Mouse (Mus musculus) gastrocnemius, adult 2 months (tissue): ENCODE data around the gene Sptbn4. TPM values are rescaled to one million over a fixed set of nuclear protein-coding genes. Genes with fewer than 3 reads are reported as not detected.

Experiments
- DNase-seq: peaks from one replicate; pipeline ENCODE4 v3.0.0; 2022
- H3K27ac ChIP-seq: fragments of 200-600 bp; 2 replicates; pipeline ENCODE4 v1.8.1; 2022; ENCODE audit warnings: mild to moderate bottlenecking
- H3K4me3 ChIP-seq: fragments of 200-600 bp; 2 replicates; pipeline ENCODE4 v1.8.1; 2022; ENCODE audit warnings: mild to moderate bottlenecking, moderate library complexity
- CTCF ChIP-seq: fragments of 200-600 bp; IDR thresholded peaks from 2 replicates; pipeline ENCODE4 v1.8.1; 2022; ENCODE audit warnings: antibody characterized with exemption, mild to moderate bottlenecking, moderate library complexity
- intact Hi-C: fragments of 180-260 bp; cut with DNase I; formaldehyde crosslinking; loops from one replicate; pipeline ENCODE4 v1.15.1; 2025
- total RNA-seq, 2 experiments: library from RNA; stranded (reverse); gene quantifications; 2 replicates each; pipeline ENCODE4 v1.2.3; 2021

Sptbn4 gene
- total RNA-seq, 2 experiments from 2014 or later = 0.03 TPM; not detected in 1

DNA sequence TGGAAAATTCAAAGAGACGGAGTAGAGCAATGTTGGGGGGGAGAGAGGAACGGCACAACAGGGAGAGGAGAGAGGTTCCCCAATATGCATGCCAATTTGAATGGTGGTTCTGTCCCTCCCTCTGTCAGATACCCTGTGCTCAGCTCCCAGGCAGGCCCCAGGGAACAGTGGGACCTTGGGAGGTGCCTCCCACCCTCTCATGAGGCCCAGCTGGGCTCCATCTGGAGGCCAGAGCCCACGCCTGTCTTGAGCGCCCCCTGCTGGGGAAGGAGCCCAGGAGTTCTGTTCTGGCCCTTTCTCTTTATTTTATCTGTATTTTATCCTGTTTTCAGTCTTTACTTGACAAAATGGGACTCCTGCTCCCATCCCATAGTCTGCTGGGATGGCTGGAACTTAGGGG is 62.8 kb downstream of the Sptbn4 start:
- TF ChIP-seq CTCF = peak; percentile 90
- Histone ChIP-seq H3K27ac (no peak overlapping the region), H3K4me3 (no peak overlapping the region)
- intact Hi-C loops = loop anchor here (1.0 kb wide), 2 partner anchors 48 to 82 kb away; no protein-coding TSS in a partner anchor
- peak; percentile 79 for DNase-seq

- no peak for TF ChIP-seq CTCF
These were observed 63.4 kb downstream of the Sptbn4 start for GRCm38 (mm10) chr7:27384134-27384533.

DNA sequence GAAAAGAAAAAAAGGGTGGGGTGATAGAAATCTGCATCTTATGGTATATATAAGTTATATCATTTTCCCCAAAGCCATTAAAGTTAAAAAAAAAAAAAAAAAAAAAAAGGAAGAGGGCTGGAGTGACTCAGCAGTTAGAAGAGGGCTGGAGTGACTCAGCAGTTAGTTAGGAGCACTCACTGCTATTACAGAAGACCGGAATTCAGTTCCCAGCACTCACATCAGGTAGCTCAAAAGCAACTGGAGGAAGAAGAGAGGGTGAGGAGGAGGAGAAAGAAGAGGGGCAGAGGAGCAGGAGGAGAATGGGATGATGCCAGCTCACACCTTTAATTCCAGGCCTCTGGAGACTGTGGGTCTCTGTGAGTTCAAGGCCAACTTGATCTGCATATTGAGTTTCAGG is 64.3 kb downstream of the Sptbn4 start:
- Histone ChIP-seq H3K4me3 (no peak overlapping the region), H3K27ac (no peak overlapping the region)
- intact Hi-C loops = no loop called here
- DNase-seq = no peak
- no peak for TF ChIP-seq CTCF

More at GRCm38 (mm10) chr7:27384134-27384533, 63.4 kb downstream of the Sptbn4 start:
- Histone ChIP-seq H3K4me3 (no peak overlapping the region), H3K27ac (no peak overlapping the region)
- intact Hi-C loops = loop anchor here (1.0 kb wide), 2 partner anchors 48 to 82 kb away; no protein-coding TSS in a partner anchor
- DNase-seq = no peak

GRCm38 (mm10) chr7:27381560-27381959 is 65.9 kb downstream of the Sptbn4 start:
- H3K27ac ChIP-seq = no peak overlapping the region
- intact Hi-C loops = no loop called here
- DNase-seq = no peak

GRCm38 (mm10) chr7:27381009-27381408 is 66.5 kb downstream of the Sptbn4 start:
- TF ChIP-seq CTCF = no peak
- no peak overlapping the region for H3K27ac ChIP-seq
- no peak overlapping the region for H3K4me3 ChIP-seq
- intact Hi-C loops = no loop called here
- DNase-seq = no peak

More at GRCm38 (mm10) chr7:27381560-27381959, 65.9 kb downstream of the Sptbn4 start:
- TF ChIP-seq CTCF = no peak
- no peak overlapping the region for H3K4me3 ChIP-seq

DNA sequence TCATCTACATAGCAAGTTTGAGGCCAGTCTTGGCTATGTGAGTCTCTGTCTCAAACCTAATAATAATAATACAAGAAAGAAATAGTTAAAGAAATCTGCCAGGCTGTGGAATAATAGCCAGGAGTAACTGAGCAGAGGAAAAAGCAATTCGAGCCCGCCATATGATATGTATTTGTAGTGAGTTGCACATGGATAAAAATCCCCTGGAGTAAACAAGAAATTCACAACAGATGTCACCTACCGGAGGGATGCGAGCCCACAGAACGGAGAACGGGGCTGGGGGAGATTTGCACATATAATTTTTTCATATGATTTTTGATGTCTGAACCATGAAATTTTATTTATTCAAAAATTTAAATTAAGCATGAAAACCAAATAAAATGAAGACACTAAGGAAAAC is 67.7 kb downstream of the Sptbn4 start:
- no peak for DNase-seq
- H3K27ac ChIP-seq = no peak overlapping the region
- no peak for TF ChIP-seq CTCF
- H3K4me3 ChIP-seq = no peak overlapping the region
- intact Hi-C loops = no loop called here

GRCm38 (mm10) chr7:27378431-27378830 is 69.1 kb downstream of the Sptbn4 start:
- intact Hi-C loops = no loop called here

GRCm38 (mm10) chr7:27375274-27375673 is 72.2 kb downstream of the Sptbn4 start:
- TF ChIP-seq CTCF = no peak
- Histone ChIP-seq H3K27ac (no peak overlapping the region), H3K4me3 (no peak overlapping the region)
- intact Hi-C loops = no loop called here
- DNase-seq = no peak

More at GRCm38 (mm10) chr7:27378431-27378830, 69.1 kb downstream of the Sptbn4 start:
- TF ChIP-seq CTCF = peak; percentile 37
- Histone ChIP-seq H3K4me3 (no peak overlapping the region), H3K27ac (no peak overlapping the region)
- no peak for DNase-seq

- Histone ChIP-seq H3K4me3 (peak overlapping the region; percentile 45), H3K27ac (no peak overlapping the region)
- no peak for TF ChIP-seq CTCF
- peak; percentile 29 for DNase-seq
- intact Hi-C loops = no loop called here
These were observed 75.6 kb downstream of the Sptbn4 start for GRCm38 (mm10) chr7:27371715-27372462.

DNA sequence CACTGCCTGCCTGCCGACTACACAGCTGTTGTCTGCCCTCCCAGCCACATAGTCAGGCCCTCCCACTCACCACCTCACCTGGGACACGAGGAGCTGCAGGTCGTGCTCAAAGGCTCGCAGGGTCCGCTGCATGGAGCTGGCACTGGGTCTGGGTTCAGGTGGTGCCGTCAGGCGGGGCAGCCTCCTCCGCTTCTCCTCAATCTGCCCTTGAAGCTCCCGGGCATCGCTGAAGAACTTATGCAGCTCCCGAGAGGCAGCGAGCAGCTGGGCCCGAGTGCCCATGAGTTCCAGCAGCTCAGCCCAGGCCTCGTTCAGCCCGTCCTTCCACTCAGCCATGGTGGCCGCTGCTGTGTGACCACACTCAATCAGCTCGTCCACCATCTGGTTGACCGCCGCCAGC is 78.4 kb downstream of the Sptbn4 start:
- Histone ChIP-seq H3K27ac (no peak overlapping the region), H3K4me3 (no peak overlapping the region)
- TF ChIP-seq CTCF = no peak
- intact Hi-C loops = no loop called here
- no peak for DNase-seq

- no peak for TF ChIP-seq CTCF
- DNase-seq = no peak
- Histone ChIP-seq H3K4me3 (no peak overlapping the region), H3K27ac (no peak overlapping the region)
- intact Hi-C loops = no loop called here
These were observed 79.5 kb downstream of the Sptbn4 start for GRCm38 (mm10) chr7:27367976-27368375.

DNA sequence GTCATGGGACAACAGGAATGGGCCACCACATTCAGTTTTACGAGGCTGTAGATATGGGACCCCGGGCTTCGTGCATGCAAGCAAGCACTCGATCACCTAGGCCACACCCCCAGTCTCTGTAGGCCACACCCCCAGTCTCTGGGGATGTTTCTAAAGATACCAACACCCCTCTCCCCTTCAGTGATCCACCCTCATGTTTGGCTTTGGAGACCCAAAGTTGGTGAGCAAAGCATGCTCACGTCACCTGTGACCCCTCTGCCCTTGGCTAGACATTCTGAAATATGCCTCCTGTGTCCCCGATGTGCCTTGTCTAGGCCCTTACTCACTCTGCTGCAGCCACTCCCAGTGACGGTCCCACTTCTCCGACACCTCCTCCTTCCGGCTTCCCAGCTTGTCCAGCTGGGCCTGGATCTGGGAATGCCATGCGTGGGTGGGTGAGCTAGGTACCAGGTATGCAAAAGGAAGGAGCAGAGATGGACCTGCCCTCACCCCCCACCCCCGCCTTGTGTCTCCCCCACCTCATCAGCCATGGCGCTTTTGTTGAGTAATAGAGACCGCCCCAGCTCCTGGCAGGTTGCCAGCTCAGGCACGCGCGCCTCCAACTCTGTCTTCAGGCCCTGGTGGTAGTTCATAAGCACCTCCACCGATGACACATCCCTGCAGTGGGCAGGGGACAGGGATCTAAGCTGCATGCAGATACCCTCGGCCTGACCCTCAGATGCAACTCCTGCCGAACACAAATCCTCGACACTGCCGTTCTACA is 81.2 kb downstream of the Sptbn4 start:
- TF ChIP-seq CTCF = no peak

DNA sequence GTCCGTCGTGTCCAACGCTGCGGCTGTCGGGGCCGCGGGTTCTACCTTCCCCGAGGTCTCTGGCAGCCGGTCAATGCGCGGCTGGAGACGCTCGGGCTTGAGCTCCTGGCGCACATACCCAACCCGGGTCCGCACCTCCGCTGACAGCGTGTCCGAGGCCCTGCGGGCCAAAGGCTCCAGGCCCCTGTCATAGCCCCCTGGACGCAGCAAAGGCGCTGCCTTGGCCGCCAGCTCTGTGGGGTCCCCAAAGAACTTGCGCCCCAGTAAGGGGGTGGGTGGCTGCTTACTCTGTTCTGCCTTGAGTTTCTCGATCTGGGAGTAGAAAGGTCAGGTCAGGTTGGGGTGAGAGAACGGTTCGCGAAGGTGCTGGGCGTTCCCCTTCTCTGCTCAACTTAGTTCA is 83.1 kb downstream of the Sptbn4 start:
- intact Hi-C loops = no loop called here
- no peak for TF ChIP-seq CTCF
- no peak overlapping the region for H3K27ac ChIP-seq
- H3K4me3 ChIP-seq = no peak overlapping the region
- DNase-seq = no peak

More for the DNA sequence above, 81.2 kb downstream of the Sptbn4 start:
- no peak overlapping the region for H3K27ac ChIP-seq
- H3K4me3 ChIP-seq = no peak overlapping the region
- intact Hi-C loops = no loop called here
- no peak for DNase-seq
